Mouse (Mus musculus): Measurements from ENCODE around the gene Desi1. TPM values are rescaled to one million over a fixed set of nuclear protein-coding genes. Genes with fewer than 3 reads are reported as not detected.

Desi1 gene
- polyA plus RNA-seq (2012; ENCODE audit: insufficient read depth, insufficient read length, missing spikeins): 5.1 and 9.2 TPM in 2 replicates

- Histone ChIP-seq H3K4me3 (ENCODE audit: insufficient read depth, low read depth, low read length) (no peak within 1 kb of the TSS), H3K4me1 (ENCODE audit: control insufficient read depth, insufficient read depth, insufficient read length, low read length) (no peaks in the 10 kb centered on the region), H3K27ac (replicated peaks; ENCODE audit: low read depth, low read length) (no peak within 1 kb of the TSS)
Measured at GRCm38 (mm10) chr15:82033762-82034161, at the start of gene Desi1. TSS of gene Desi1 (minus strand) at chr15:82033862.

- Histone ChIP-seq H3K27ac (replicated peaks; ENCODE audit: low read depth, low read length) (no peak overlapping the region), H3K4me3 (ENCODE audit: insufficient read depth, low read depth, low read length) (no peak overlapping the region), H3K4me1 (ENCODE audit: control insufficient read depth, insufficient read depth, insufficient read length, low read length) (no peaks in the 10 kb centered on the region)
Measured at GRCm38 (mm10) chr15:82081161-82081560, 47.5 kb upstream of the Desi1 start.

- no peaks in the 10 kb centered on the region for H3K4me1 ChIP-seq (ENCODE audit: control insufficient read depth, insufficient read depth, insufficient read length, low read length)
- H3K27ac ChIP-seq (replicated peaks; ENCODE audit: low read depth, low read length): no peak overlapping the region
- no peak overlapping the region for H3K4me3 ChIP-seq (ENCODE audit: insufficient read depth, low read depth, low read length)
Measured at GRCm38 (mm10) chr15:82079883-82080282, 46.2 kb upstream of the Desi1 start.

DNA sequence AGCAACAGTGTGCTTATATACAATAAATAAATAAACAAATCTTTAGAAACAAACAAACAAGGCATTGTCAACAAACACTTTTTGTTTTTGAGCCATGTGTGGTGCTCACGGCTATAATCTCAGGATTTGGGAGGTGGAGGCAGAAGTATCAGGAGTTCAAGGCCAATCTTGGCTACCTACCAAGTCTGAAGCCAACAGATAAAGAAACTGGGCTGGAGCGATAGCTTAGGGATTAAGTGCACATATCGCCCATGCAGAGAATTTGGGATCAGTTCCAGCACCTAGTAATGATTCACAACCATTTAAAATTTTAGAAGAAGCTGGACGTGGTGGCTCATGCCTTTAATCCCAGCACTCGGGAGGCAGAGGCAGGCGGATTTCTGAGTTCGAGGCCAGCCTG lies 39.8 kb upstream of the Desi1 start:
- Histone ChIP-seq H3K4me1 (ENCODE audit: control insufficient read depth, insufficient read depth, insufficient read length, low read length) (no peaks in the 10 kb centered on the region), H3K4me3 (ENCODE audit: insufficient read depth, low read depth, low read length) (no peak overlapping the region), H3K27ac (replicated peaks; ENCODE audit: low read depth, low read length) (no peak overlapping the region)

- H3K27ac ChIP-seq (replicated peaks; ENCODE audit: low read depth, low read length): no peak overlapping the region
- no peak overlapping the region for H3K4me3 ChIP-seq (ENCODE audit: insufficient read depth, low read depth, low read length)
- no peaks in the 10 kb centered on the region for H3K4me1 ChIP-seq (ENCODE audit: control insufficient read depth, insufficient read depth, insufficient read length, low read length)
Measured at GRCm38 (mm10) chr15:82071816-82072469, 38.3 kb upstream of the Desi1 start.

DNA sequence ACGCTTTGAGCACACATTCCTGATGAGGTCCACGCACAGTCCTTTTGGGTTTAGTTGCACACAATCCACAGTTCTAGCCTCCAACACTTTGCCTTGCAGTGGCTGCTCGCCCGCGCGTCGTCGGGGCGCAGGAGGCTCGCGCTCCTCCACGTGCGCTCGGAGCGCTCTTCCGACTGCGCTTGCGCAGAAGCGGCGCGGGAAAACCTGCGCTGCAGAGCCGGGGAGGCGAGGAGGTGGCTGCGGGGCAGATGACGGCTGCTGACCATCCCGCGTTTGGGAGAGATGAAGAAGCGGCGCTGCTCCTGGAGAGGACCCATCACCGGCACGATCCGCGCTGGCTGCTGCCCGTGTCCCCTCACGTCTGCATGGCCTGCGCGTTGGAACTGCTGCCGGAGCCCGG lies 36.2 kb upstream of the Desi1 start, which contains the start of gene Mei1:
Gene Mei1, plus strand, starts transcription at position 99 of the 400 bp plus-strand sequence.
- no peak within 1 kb of the TSS for H3K27ac ChIP-seq (replicated peaks; ENCODE audit: low read depth, low read length)
- no peak within 1 kb of the TSS for H3K4me3 ChIP-seq (ENCODE audit: insufficient read depth, low read depth, low read length)
- H3K4me1 ChIP-seq (ENCODE audit: control insufficient read depth, insufficient read depth, insufficient read length, low read length): no peaks in the 10 kb centered on the region

DNA sequence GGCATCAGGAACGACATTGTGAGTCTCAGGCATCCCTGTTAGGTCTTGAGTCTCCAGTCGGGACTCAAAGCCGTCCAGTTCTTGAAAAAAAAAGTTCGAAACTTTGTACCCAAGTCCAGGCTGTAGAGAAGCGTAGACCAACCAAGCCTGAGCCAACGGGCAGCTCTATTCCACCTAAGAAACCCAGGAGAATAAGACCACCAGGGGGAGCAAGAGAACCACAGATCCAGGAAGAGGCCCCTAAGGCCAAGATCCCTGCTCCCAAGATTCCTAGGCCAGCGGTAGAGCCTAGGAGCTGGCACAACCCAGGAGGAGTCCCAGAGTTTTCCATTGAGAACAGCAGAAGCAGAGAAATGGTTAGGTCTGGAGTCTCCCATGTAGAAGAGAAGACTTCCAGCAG lies 31.8 kb upstream of the Desi1 start:
- H3K27ac ChIP-seq (replicated peaks; ENCODE audit: low read depth, low read length): no peak overlapping the region
- no peak overlapping the region for H3K4me3 ChIP-seq (ENCODE audit: insufficient read depth, low read depth, low read length)

GRCm38 (mm10) chr15:82063909-82064308 lies 30.2 kb upstream of the Desi1 start:
- Histone ChIP-seq H3K4me3 (ENCODE audit: insufficient read depth, low read depth, low read length) (no peak overlapping the region), H3K27ac (replicated peaks; ENCODE audit: low read depth, low read length) (no peak overlapping the region), H3K4me1 (ENCODE audit: control insufficient read depth, insufficient read depth, insufficient read length, low read length) (no peaks in the 10 kb centered on the region)

More for the DNA sequence above, 31.8 kb upstream of the Desi1 start:
- no peaks in the 10 kb centered on the region for H3K4me1 ChIP-seq (ENCODE audit: control insufficient read depth, insufficient read depth, insufficient read length, low read length)

GRCm38 (mm10) chr15:82058719-82059201 lies 25.1 kb upstream of the Desi1 start, which contains the start of gene 4930407I10Rik:
TSS of gene 4930407I10Rik (plus strand) at chr15:82059151.
- no peaks in the 10 kb centered on the region for H3K4me1 ChIP-seq (ENCODE audit: control insufficient read depth, insufficient read depth, insufficient read length, low read length)
- H3K4me3 ChIP-seq (ENCODE audit: insufficient read depth, low read depth, low read length): no peak within 1 kb of the TSS
- H3K27ac ChIP-seq (replicated peaks; ENCODE audit: low read depth, low read length): no peak within 1 kb of the TSS

GRCm38 (mm10) chr15:82052544-82052943 lies 18.9 kb upstream of the Desi1 start:
- no peaks in the 10 kb centered on the region for H3K4me1 ChIP-seq (ENCODE audit: control insufficient read depth, insufficient read depth, insufficient read length, low read length)
- H3K4me3 ChIP-seq (ENCODE audit: insufficient read depth, low read depth, low read length): no peak overlapping the region
- H3K27ac ChIP-seq (replicated peaks; ENCODE audit: low read depth, low read length): no peak overlapping the region

DNA sequence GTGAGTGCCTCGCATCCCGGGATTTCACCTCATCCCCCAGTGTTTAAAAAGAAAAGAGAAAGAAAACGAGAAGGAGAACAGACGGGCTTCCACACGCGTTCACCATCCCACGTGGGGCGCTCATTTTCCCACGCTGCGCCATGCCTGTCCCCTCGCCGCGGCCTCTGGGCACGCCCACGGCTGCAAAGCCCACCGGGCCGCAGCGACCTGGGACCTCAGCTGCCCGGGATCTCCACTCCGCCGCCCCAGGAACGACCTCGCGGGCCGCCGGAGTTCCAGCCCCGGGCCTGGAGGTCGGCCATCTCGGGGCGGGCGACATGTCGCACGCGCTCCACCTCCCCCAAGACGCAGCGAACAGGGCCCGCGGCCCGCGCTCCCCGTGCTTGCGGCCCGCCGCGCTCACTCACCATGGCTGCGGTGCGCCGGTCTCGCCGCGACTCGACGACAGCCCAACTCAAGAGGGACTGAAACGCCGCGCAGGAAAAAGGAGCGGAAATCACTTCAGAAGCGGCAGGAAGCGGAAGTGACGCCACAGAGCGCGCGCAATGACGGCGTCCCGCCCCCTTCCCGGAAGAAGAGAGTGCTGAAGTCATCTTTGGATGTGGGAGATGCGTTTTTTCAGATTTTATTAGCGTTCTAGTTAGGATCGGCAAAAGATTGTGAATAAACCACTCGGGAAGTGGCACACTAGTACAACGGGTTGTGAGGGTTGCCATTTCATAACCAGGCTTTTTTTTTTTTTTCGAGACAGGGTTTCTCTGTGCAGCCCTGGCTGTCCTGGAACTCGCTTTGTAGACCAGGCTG lies 13.6 kb upstream of the Desi1 start, which contains the start of gene Snu13:
Gene Snu13, minus strand, starts transcription at position 519 of the 804 bp plus-strand sequence.
- Histone ChIP-seq H3K27ac (replicated peaks; ENCODE audit: low read depth, low read length) (peak within 1 kb of the TSS; percentile 88), H3K4me1 (ENCODE audit: control insufficient read depth, insufficient read depth, insufficient read length, low read length) (0 out of 2 replicates have a peak, but pooled peaks cover 2% of the 10 kb centered on the region), H3K4me3 (ENCODE audit: insufficient read depth, low read depth, low read length) (peak within 1 kb of the TSS; percentile 96)

DNA sequence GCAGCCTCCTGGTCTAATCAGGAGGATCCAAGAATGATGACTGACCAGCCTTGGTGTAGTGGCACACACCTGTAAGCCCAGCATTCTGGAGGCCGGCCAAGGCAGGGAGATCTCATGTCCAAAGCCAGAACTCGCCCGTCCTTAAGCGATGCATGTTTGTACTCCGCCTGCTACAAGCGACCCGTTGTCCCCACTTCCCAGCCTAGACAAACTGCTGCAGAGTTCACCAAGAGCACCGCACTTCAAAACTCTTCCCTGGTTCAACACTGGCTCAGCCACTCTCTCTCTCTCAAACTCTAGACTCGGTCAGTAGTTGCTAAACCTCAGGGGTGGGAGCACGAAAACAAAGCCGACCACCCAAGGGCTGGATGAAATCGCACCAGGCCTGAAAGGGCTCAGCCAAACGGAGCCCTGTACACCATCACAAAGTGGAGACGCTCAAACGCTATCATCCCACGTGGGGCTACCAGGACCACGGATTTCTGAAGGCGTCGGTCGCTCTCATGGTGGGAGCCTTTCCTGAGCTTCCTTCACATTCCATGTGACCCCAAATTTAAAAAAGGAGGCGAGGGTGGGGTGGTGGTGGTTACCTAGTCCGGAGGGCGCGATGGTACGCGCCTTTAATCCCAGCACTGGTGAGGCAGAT lies 12.7 kb upstream of the Desi1 start:
- 0 out of 2 replicates have a peak, but pooled peaks cover 2% of the 10 kb centered on the region for H3K4me1 ChIP-seq (ENCODE audit: control insufficient read depth, insufficient read depth, insufficient read length, low read length)
- H3K4me3 ChIP-seq (ENCODE audit: insufficient read depth, low read depth, low read length): peak overlapping the region; percentile 96
- no peak overlapping the region for H3K27ac ChIP-seq (replicated peaks; ENCODE audit: low read depth, low read length)

GRCm38 (mm10) chr15:82044166-82044784 lies 10.6 kb upstream of the Desi1 start:
- 0 out of 2 replicates have a peak, but pooled peaks cover 2% of the 10 kb centered on the region for H3K4me1 ChIP-seq (ENCODE audit: control insufficient read depth, insufficient read depth, insufficient read length, low read length)

DNA sequence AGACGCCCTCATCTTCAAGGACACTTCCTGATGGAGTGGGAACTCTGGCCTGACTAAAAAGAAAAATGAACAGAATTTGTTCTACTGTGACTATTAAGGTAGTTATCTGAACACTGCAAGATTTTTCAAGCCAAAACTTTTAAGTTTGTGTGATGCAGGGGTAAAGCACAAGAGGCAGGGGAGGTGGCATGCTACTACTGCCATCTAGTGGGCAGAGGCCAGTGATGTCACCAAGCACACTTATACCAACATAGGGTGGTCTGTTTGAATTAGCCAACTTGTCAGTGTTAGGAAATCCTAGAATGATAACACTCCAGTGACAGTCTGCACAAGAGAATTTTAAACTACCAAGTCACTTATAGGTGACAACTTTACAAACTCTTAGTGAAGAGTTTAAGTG lies 7.0 kb upstream of the Desi1 start:
- H3K4me1 ChIP-seq (ENCODE audit: control insufficient read depth, insufficient read depth, insufficient read length, low read length): no peaks in the 10 kb centered on the region
- H3K27ac ChIP-seq (replicated peaks; ENCODE audit: low read depth, low read length): no peak overlapping the region

More at GRCm38 (mm10) chr15:82044166-82044784, 10.6 kb upstream of the Desi1 start:
- Histone ChIP-seq H3K27ac (replicated peaks; ENCODE audit: low read depth, low read length) (no peak overlapping the region), H3K4me3 (ENCODE audit: insufficient read depth, low read depth, low read length) (no peak overlapping the region)

More for the DNA sequence above, 7.0 kb upstream of the Desi1 start:
- H3K4me3 ChIP-seq (ENCODE audit: insufficient read depth, low read depth, low read length): no peak overlapping the region
